Mouse (Mus musculus): ENCODE measurements at regions not wholly inside any gene's neighbourhood (a gene's known extent, or its start where the extent isn't known, plus 50 kb on each side); places are given as distances from the start of the nearest gene placed in this dataset.

- TF ChIP-seq ETS1 (IDR thresholded peaks at IDR 0.05; ENCODE audit: low read depth, low read length) (no peak), POLR2AphosphoS5 (IDR thresholded peaks at IDR 0.05; ENCODE audit: borderline replicate concordance, low read depth, low read length) (no peak), POLR2AphosphoS2 (IDR thresholded peaks at IDR 0.05; ENCODE audit: low read length) (no peak), NELFE (IDR thresholded peaks at IDR 0.05; ENCODE audit: low read depth, low read length) (no peak), ZNF384 (IDR thresholded peaks at IDR 0.05; ENCODE audit: low read depth, low read length) (no peak), ZC3H11A (IDR thresholded peaks at IDR 0.05; ENCODE audit: low read depth, low read length) (no peak), JUND (IDR thresholded peaks at IDR 0.05; ENCODE audit: low read depth, low read length) (no peak), KAT2A (conservative IDR thresholded peaks at IDR 0.05; ENCODE audit: low read depth, low read length) (no peak), MEF2A (IDR thresholded peaks at IDR 0.05; ENCODE audit: extremely low read depth, insufficient replicate concordance, low read depth, low read length, poor library complexity, severe bottlenecking) (no peak)
- no peak overlapping the region for H3K9ac ChIP-seq (ENCODE audit: control insufficient read depth, low read depth, low read length, poor library complexity, severe bottlenecking)
- DNase-seq (ENCODE audit: low read depth, low spot score), result no peak
- H3K4me3 ChIP-seq (ENCODE audit: control insufficient read depth in 1 of 2, insufficient read depth in 1 of 2, low read depth in 2 of 2, low read length in 2 of 2), result no peak overlapping the region
- no peaks in the 10 kb centered on the region for H3K9me3 ChIP-seq (replicated peaks; ENCODE audit: insufficient read depth, low read length)
- H3K27ac ChIP-seq (ENCODE audit: control insufficient read depth, low read depth, low read length), result no peak overlapping the region
- peaks cover 0 to 1% of the 10 kb centered on the region in 2 experiments; a peak in 2 of 4 replicates for H3K27me3 ChIP-seq (ENCODE audit: control insufficient read depth in 1 of 2, insufficient read depth in 2 of 2, low read length in 2 of 2)
- H3K4me1 ChIP-seq (ENCODE audit: control insufficient read depth in 1 of 2, insufficient read depth in 2 of 2, low read length in 2 of 2), result no peaks in the 10 kb centered on the region
- H3K79me2 ChIP-seq (ENCODE audit: control insufficient read depth, insufficient read depth, low read length, poor library complexity), result no peaks in the 10 kb centered on the region
- no peaks in the 10 kb centered on the region for H3K36me3 ChIP-seq (ENCODE audit: control insufficient read depth in 1 of 2, insufficient read depth in 2 of 2, low read length in 2 of 2)
These were observed 163.4 kb upstream of the Gm5148 start for GRCm38 (mm10) chr3:37887711-37888110.

GRCm38 (mm10) chr3:37886705-37887454 is 162.6 kb upstream of the Gm5148 start:
- no peaks in the 10 kb centered on the region for H3K79me2 ChIP-seq (ENCODE audit: control insufficient read depth, insufficient read depth, low read length, poor library complexity)
- H3K9me3 ChIP-seq (replicated peaks; ENCODE audit: insufficient read depth, low read length), result no peaks in the 10 kb centered on the region
- no peaks in the 10 kb centered on the region for H3K36me3 ChIP-seq (ENCODE audit: control insufficient read depth in 1 of 2, insufficient read depth in 2 of 2, low read length in 2 of 2)
- no peak for TF ChIP-seq MXI1 (IDR thresholded peaks at IDR 0.05; ENCODE audit: low read depth, low read length)
- H3K9ac ChIP-seq (ENCODE audit: control insufficient read depth, low read depth, low read length, poor library complexity, severe bottlenecking), result no peak overlapping the region
- DNase-seq (ENCODE audit: low read depth, low spot score), result no peak
- no peak overlapping the region for H3K4me3 ChIP-seq (ENCODE audit: control insufficient read depth in 1 of 2, insufficient read depth in 1 of 2, low read depth in 2 of 2, low read length in 2 of 2)
- no peak overlapping the region for H3K27ac ChIP-seq (ENCODE audit: control insufficient read depth, low read depth, low read length)
- no peaks in the 10 kb centered on the region for H3K4me1 ChIP-seq (ENCODE audit: control insufficient read depth in 1 of 2, insufficient read depth in 2 of 2, low read length in 2 of 2)
- peaks cover 0 to 1% of the 10 kb centered on the region in 2 experiments; a peak in 2 of 4 replicates for H3K27me3 ChIP-seq (ENCODE audit: control insufficient read depth in 1 of 2, insufficient read depth in 2 of 2, low read length in 2 of 2)

- H3K36me3 ChIP-seq (ENCODE audit: control insufficient read depth in 1 of 2, insufficient read depth in 2 of 2, low read length in 2 of 2), result no peaks in the 10 kb centered on the region
- no peak for DNase-seq (ENCODE audit: low read depth, low spot score)
- H3K4me3 ChIP-seq (ENCODE audit: control insufficient read depth in 1 of 2, insufficient read depth in 1 of 2, low read depth in 2 of 2, low read length in 2 of 2), result no peak overlapping the region
- no peaks in the 10 kb centered on the region for H3K4me1 ChIP-seq (ENCODE audit: control insufficient read depth in 1 of 2, insufficient read depth in 2 of 2, low read length in 2 of 2)
- H3K27ac ChIP-seq (ENCODE audit: control insufficient read depth, low read depth, low read length), result no peak overlapping the region
- peaks cover 0 to 1% of the 10 kb centered on the region in 2 experiments; a peak in 2 of 4 replicates for H3K27me3 ChIP-seq (ENCODE audit: control insufficient read depth in 1 of 2, insufficient read depth in 2 of 2, low read length in 2 of 2)
- no peaks in the 10 kb centered on the region for H3K79me2 ChIP-seq (ENCODE audit: control insufficient read depth, insufficient read depth, low read length, poor library complexity)
- TF ChIP-seq ZNF384 (IDR thresholded peaks at IDR 0.05; ENCODE audit: low read depth, low read length) (no peak), BHLHE40 (IDR thresholded peaks at IDR 0.05; ENCODE audit: borderline replicate concordance, low read depth, low read length) (no peak), SMC3 (IDR thresholded peaks at IDR 0.05; ENCODE audit: low read depth, low read length) (no peak), ZKSCAN1 (IDR thresholded peaks at IDR 0.05; ENCODE audit: low read depth, low read length) (no peak), SIN3A (IDR thresholded peaks at IDR 0.05; ENCODE audit: low read length) (no peak), RAD21 (IDR thresholded peaks at IDR 0.05; ENCODE audit: low read depth, low read length) (no peak), TBP (IDR thresholded peaks at IDR 0.05; ENCODE audit: low read depth, low read length) (no peak), UBTF (IDR thresholded peaks at IDR 0.05; ENCODE audit: borderline replicate concordance, insufficient read depth, low read depth, low read length) (no peak), GABPA (IDR thresholded peaks at IDR 0.05; ENCODE audit: low read depth, low read length) (no peak), CHD1 (IDR thresholded peaks at IDR 0.05; ENCODE audit: low read depth, low read length) (no peak), KAT2A (conservative IDR thresholded peaks at IDR 0.05; ENCODE audit: low read depth, low read length) (no peak), MAFK (IDR thresholded peaks at IDR 0.05; ENCODE audit: borderline replicate concordance, low read depth, low read length) (no peak), GATA1 (IDR thresholded peaks at IDR 0.05; ENCODE audit: low read depth, low read length) (no peak), JUND (IDR thresholded peaks at IDR 0.05; ENCODE audit: low read depth, low read length) (no peak)
- no peak overlapping the region for H3K9ac ChIP-seq (ENCODE audit: control insufficient read depth, low read depth, low read length, poor library complexity, severe bottlenecking)
- H3K9me3 ChIP-seq (replicated peaks; ENCODE audit: insufficient read depth, low read length), result no peaks in the 10 kb centered on the region
These were observed 161.5 kb upstream of the Gm5148 start for GRCm38 (mm10) chr3:37885776-37886175.
